Mouse (Mus musculus): ENCODE data around the gene Smg1. TPM values are rescaled to one million over a fixed set of nuclear protein-coding genes. Genes with fewer than 3 reads are reported as not detected.

Smg1 gene
- total RNA-seq, 2 experiments from 2014 or later = 75.0 to 76.8 TPM

DNA sequence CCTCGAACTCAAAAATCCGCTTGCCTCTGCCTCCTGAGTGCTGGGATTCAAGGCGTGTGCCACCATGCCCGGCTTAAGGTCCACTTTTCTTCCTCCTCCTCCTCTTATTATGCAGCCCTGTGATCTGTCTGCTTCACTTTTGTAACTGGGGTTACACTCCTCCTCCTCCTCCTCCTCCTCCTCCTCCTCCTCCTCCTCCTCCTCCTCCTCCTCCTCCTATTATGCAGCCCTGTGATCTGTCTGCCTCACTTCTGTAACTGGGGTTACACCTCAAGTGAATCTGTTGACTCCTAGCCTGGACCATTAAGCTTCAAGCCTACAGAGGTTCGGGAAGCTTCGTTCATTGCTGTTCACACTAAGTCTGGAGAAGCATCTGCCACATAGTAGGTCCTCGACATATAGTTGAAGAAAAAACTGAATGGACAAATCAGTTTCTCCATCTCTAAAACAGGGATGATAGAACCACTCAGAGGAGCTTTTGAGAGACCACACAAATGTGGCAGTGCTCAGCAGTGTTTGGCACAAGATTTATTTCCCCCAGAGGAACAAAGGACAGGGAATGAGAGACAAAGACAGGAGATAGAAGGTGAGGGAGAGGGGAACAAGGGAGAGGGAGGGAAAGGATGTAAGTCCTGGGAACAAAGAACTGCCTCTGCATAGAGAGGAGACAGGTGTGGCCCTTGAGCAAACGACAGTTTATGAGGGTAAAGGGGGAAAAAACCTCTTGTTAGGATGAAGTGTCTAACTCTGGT is 126.5 kb downstream of the Smg1 start:
- no peak for DNase-seq (ENCODE audit: low spot score in 2 of 2)
- intact Hi-C loops (cut with DNase I) = no loop called here

DNA sequence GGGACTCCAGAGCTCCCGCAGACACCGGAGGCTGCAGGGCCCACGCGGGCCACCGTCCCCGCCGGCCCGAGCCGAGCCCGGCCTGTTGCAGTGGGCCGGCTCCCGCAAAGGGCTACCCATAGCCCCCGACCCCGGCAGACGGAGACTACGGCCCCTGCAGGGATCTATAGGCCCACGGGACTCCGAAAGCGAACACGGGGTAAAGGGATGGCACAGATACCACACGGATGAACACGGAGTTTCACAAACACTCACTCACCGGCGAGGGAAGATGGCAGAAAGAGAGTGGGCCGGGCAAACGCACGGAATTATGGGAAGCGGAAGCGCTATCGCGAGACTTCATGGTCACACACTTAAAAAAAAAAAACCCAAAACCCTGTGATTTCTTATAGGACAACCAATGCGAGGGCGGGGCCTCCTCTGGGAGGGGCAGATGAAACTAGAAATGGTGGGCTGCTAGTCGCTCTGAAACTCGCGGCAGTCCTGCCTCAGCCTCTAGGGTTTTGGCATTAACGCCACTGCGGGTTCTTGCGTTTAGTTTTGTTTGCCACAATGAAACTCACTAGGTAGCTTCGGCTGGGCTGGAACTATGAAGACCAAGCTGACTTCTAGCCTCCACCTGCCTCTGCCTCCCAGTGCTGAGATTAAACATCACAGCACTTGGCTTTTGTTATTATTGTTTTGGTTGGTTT is 127.4 kb downstream of the Smg1 start, which contains the start of gene Rps15a:
Gene Rps15a, minus strand, starts transcription at position 312 of the 692 bp plus-strand sequence.
- peak; percentile 94 to 96 for DNase-seq (ENCODE audit: low spot score in 2 of 2)
- intact Hi-C loops (cut with DNase I) = no loop called here

DNA sequence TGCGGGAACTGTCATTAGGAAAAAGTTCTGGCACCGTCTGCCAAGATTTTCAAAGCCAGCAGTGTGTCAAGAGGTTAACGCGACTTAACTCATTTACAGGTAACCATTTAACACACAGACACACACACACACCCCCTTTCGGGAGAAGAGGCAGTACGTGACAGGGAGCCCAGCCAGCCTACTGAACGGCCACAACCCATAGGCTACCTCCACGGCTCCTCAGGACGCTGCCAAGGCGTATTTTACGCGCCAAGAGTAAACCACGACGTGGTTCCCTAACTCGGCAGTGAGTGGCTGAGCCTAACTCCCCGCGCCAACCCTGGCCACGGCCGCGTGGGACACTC is 128.0 kb downstream of the Smg1 start:
- no peak for DNase-seq (ENCODE audit: low spot score in 2 of 2)
- intact Hi-C loops (cut with DNase I) = no loop called here

DNA sequence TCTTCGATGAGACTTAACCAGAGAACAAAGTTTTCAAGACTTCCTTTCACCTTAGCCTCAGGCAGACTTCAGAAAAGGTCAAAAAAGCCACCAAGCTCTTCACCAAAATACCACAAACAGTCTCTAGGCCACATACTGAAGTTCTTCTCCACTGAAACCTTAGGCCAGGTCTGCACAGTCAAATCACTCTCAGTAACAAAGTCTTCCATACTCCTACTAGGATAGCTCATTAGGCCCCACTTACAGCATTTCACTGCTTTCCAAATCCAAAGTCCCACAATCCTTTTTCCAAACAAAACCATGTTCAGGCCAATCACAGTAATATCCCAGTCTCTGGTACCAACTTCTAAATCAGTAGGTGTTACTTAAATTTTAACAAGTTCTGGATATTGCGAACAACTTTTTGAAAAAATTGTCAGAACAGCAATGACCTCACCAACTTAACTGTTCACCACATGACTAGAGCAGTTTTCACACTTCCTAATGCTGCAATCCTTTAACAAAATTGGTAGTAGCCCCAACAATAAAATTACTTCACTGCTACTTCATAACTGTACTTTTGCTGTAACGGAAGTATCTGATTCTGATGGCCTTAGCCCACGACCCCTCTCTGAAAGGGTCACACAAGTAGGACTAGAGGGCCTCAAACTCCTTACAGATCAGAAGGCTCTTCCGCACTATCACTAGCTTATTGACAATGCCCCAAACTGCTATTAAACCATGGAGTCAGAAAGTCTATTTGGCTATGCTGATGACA is 129.8 kb downstream of the Smg1 start:
- intact Hi-C loops (cut with DNase I) = no loop called here
- DNase-seq (ENCODE audit: low spot score in 2 of 2) = no peak

DNA sequence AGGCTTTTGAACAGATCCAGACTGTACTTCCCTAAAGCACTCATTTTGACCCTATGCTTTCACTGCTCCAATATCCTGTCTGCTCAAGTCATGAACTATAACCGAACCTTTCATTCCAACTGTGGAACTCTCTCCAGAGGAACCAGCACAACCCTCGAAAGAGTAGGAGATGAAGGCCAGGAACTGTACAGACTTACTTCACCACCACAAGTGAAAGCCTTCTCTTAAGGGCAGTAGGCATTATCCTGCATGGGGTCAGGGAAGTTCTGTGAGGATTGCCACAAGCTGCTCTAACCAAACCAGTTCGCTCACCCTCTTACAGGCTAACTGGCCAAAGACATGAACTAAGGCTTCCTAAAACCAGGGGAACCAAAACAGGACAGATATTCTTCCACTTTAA is 132.3 kb downstream of the Smg1 start:
- DNase-seq (ENCODE audit: low spot score in 2 of 2) = no peak
- intact Hi-C loops (cut with DNase I) = no loop called here

DNA sequence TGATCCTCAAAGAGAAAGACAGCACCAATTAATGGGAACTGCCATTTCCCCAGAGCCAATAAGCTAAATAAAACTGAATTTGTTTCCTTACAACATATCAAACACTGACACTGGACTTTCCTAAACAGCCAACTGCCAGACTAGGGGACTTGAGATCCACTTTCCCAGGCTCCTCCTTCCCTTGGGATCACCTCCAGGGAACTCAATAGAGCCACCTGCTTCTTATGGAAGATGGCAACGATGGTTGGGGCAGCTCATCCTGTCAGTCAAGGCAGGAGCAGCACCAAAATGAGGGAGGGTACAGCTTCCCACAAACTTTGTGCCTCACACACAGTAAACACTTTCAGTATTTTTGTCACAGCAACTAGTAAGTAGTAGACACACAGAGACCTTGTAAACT is 135.8 kb downstream of the Smg1 start:
- intact Hi-C loops (cut with DNase I) = loop anchor here (10.0 kb wide), 3 partner anchors 423 to 1403 kb away; no protein-coding TSS in a partner anchor
- DNase-seq (ENCODE audit: low spot score in 2 of 2) = no peak

DNA sequence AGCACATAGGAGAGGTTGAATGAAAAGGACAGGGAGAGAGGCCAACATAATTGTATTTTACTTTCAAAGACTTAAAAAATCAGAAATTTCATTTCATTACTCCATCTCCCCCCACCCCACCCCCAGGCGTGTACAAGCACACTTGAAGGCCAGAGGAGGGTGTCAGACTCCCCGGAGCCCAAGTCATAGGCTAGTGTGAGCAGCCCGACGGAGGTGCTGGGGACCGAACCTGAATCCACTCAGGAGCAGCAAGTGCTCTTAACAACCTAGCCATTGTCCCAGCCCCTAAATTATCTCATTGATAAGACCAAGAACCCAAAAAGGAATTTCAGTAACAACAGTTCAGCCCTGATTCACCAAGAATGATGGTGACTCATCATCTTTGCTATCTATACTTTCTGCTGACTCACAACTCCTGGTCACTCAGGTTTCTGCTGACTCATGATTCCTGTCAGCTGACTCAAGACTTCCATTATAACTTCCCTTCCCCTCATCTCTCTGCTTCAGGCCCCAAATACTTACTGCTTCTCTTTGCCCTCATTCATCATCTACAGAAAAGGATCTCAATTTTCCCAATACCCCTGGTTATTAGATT is 138.9 kb downstream of the Smg1 start:
- DNase-seq (ENCODE audit: low spot score in 2 of 2) = peak in 1 of 2 experiments; percentile 52
- intact Hi-C loops (cut with DNase I) = loop anchor here (5.0 to 10.0 kb wide), 4 partner anchors 420 to 1572 kb away; no protein-coding TSS in a partner anchor

DNA sequence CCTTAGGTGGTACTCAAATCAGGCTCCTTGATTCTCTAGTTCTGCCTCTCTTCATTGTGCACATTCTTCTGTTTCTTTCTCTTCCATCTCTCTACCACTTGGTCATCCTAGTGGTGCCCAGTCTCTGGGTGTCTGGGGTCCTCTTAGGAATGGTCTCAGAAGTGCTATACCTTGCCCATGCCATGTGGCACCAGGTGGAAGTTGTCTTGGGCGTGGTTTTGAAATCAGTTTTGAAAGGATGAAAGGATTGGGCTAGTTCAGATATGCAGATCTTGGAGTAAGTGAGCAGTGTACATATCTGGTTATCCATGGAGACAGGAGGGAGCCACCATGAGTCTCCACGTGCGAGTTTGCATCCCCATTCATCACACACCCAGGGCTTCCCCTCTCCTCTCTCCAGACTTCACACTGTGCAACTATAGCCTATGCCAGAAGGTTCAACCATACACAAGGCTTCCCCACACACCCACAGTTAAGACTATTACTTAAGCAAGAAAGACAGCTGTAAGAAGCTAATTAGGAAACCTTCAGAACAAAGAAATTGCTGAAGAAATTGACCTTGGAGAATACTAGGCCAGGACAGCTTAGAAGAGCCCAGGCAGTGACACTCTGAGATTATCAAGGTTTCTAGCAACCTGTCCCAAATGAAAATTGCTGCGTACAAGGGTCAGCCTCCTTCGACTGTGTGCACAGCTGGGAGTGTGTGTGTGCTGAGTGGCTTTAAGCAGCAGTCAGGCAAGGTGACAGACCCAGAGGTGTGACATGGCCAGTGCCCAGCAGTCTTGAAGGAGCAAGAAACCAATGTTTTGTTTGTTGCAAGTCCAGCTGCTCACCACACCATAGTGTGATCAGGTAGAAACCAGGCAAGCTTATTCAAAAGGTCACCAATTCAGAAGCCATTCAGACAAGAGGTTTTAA is 139.7 kb downstream of the Smg1 start:
- no peak for DNase-seq (ENCODE audit: low spot score in 2 of 2)
- intact Hi-C loops (cut with DNase I) = loop anchor here (2.0 to 10.0 kb wide), 6 partner anchors 419 to 1571 kb away; no protein-coding TSS in a partner anchor

DNA sequence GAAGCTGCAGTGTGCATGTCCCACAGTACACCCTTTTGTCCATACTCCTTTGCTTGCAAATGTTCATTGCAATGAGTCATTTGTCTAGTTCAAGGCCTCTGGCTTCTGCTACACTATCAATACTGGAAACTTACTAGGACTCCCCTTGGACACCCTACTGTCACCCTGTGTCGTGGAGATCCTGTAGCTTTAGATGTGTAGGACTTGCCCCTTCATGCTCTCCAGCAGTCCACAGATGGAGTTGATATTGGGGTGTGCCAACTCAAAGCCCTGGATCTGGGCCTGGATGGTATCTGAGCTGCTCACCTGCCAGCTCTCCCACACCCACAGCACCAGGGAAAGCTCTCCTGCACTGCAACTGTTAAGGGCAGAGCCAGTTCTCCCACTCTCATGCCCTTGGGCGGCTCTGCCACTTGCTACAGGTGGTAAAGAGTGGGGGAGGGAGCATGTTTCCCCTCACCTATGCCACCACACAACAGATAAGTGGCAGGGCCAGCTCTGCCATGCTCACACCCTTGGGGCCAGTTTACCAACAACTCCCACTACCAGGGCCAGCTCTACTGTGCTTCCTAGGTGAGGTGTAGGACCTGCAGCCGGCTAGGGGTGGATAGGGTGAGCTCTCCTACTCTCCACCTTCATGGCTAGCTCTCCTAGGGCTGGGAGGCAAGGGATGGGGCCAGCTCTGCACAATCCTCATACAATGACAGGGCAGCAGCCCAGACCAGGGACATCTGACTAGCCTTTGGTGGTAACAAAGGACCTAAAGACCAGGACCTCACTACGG is 140.6 kb downstream of the Smg1 start:
- intact Hi-C loops (cut with DNase I) = loop anchor here (2.0 to 10.0 kb wide), 6 partner anchors 418 to 1571 kb away; no protein-coding TSS in a partner anchor
- DNase-seq (ENCODE audit: low spot score in 2 of 2) = no peak

DNA sequence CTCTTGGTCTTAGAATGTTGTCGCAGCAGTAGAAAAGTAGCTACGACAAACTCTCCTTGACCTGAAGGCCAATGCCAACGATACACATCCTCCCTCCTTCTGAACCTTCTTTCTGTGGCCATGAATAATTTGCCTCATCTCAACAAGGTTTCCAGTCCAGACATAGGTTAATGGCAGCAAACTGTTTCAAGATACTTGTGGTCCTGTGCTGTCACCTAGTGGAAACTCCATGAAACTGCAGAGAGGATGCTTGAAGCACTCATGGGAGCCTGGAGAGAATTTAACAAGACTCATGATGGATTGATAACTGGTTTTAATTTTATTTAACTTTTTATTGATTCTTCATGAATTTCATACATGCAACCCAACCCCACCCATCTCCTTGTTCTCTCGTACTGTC is 141.2 kb downstream of the Smg1 start:
- intact Hi-C loops (cut with DNase I) = loop anchor here (2.0 to 10.0 kb wide), 6 partner anchors 417 to 1570 kb away; no protein-coding TSS in a partner anchor
- peak; percentile 47 to 67 for DNase-seq (ENCODE audit: low spot score in 2 of 2)

DNA sequence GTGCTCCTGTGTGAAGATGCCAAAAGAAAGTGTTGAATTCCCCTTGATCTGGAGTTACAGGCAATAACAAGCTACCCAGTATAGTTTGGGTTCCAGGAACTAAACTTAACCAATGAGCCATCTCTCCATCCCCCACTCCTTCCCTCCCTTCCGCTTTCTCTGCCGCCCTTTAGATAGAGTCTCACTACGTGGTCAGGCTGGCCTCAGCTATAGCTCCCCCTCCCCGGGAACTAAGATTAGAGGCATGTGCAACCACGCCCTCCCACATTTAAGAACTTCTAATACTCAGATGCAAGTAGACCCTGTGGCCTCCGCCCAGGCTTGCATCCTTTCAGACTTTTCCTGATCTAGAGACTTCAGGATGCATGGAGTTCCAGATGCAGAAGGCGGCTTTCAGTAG is 145.9 kb downstream of the Smg1 start:
- intact Hi-C loops (cut with DNase I) = no loop called here
- DNase-seq (ENCODE audit: low spot score in 2 of 2) = no peak

Other genes starting within 250 kb of the Smg1 start
- gene Rps15a, start 127.5 kb downstream of the Smg1 start, total RNA-seq (2021) = 100 to 1,000 TPM; 339 to 353 TPM
- gene Arl6ip1, start 114.0 kb downstream of the Smg1 start, total RNA-seq (2021) = 100 to 1,000 TPM; 254 to 273 TPM
- gene Syt17, start 204.6 kb upstream of the Smg1 start, total RNA-seq (2021) = 10 to 100 TPM; 61.6 to 73.9 TPM
- gene Itpripl2, start 248.3 kb upstream of the Smg1 start, total RNA-seq (2021) = 1 to 10 TPM; 3.3 to 3.4 TPM

All from left cerebral cortex, postnatal 25 days (tissue).